Mouse (Mus musculus) heart, postnatal 0 days (tissue): ENCODE results near the gene Gm17334.
A peak's percentile ranks its signal among the peaks of the same experiment; 100 is the strongest.
"Not testable (repeated sequence)": the region's sequence is repeated elsewhere in the genome, so short reads cannot be mapped to it uniquely, and the experiment has no call there.

Source experiments
- CTCF ChIP-seq: IDR thresholded peaks from 2 replicates; pipeline ENCODE4 v1.5.1; 2016; ENCODE audit warnings: antibody characterized with exemption, control low read depth, low read depth
- EP300 ChIP-seq: IDR thresholded peaks from 2 replicates; pipeline ENCODE4 v1.6.1; 2016; ENCODE audit warnings: antibody characterized with exemption, low read depth

- peak; percentile 39; the same call in 1 of the 2 replicates for TF ChIP-seq CTCF
- TF ChIP-seq EP300: not testable (repeated sequence)
Measured at GRCm38 (mm10) chr11:53758033-53758432, 15.0 kb downstream of the Gm17334 start.
